Mouse (Mus musculus): ENCODE measurements at regions not wholly inside any gene's neighbourhood (a gene's known extent, or its start where the extent isn't known, plus 50 kb on each side); places are given as distances from the start of the nearest gene placed in this dataset.

DNA sequence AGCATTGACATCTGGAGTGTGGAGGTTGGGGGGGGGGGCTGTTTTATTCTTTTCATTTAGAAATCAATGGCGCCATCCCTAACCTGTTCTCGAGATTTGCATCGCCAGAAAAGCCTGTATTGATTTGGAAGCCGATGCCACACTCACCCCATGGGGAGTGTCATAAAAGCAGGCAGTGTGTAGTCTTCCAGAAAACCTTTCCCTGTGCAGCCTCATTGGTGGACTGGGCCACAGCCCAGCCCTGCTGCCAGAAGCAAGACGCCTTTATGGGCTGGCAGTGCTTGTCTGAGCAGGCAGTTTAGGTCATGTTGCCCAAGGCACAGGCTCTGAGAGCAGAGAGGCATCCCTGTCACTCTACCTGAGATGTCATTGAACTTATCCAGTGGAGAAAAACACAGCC lies 117.0 kb upstream of the Cdh4 start:
- TF ChIP-seq CTCF (IDR thresholded peaks at IDR 0.05; ENCODE audit: borderline replicate concordance, insufficient read depth, low read depth, low read length) (no peak), POLR2A (IDR thresholded peaks at IDR 0.05; ENCODE audit: borderline replicate concordance, insufficient read depth, low read length) (no peak)
